Mouse (Mus musculus): ENCODE measurements around the gene Slc23a3.
A peak's percentile ranks its signal among the peaks of the same experiment; 100 is the strongest.

Slc23a3 gene

DNA sequence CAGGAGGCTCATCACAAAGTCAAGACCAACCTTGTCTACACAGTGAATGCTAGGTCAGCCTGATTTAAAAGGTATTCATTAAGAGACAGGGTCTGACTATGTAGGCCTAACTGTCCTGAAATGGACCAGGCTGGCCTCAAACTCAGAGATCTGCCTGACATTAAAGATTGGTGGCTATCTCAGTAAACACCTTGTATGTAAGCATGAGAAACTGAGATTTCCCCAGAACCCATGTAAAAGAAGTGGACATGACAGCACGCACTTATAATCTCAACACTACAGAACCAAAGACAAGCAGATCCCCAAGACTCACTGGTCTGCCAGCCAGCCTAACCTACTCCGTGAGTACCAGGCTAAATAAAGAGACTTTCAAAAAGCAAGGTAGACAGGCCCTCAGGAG lies 4.8 kb upstream of the Slc23a3 start:
- DNase-seq (ENCODE audit: low spot score): no peak

DNA sequence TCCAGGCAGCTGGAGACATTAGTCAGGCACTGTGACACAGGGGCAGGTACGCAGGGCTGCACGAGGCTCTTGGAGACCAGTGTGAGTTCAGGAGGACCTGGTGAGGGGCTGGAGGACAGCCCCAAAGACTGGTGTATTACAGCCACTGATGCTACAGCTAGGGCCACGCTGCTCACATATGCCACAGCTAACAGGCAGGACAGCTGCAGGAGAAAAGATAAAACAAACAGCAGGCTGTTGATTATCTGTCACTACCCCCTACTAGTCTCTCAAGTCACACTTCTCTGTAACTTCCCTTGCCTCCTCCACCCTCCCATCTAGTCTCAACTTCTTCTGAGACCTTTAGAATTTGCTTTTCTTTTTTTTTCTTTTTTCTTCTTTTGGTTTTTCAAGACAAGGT lies 3.0 kb upstream of the Slc23a3 start:
- no peak for DNase-seq (ENCODE audit: low spot score)

DNA sequence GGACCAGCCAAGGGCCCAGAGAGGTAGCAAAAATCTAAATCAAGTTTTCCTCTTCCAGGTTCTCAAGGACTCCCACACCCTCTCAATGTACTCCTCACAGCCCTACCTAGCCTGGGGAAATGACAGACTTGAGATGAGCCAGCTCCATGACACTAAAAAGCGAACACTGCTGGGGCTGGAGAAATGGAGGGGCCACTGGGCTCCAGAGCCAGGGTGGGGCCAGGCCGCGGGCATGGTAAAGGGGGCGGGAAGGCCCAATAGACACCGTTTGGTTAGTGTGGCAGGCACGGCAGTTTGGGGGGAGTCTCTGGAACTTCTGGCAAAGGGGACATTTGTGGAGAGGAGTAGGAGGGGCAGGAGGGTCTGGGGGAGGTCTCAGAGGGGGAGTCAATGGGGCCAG lies 2.6 kb upstream of the Slc23a3 start:
- DNase-seq (ENCODE audit: low spot score): no peak

DNA sequence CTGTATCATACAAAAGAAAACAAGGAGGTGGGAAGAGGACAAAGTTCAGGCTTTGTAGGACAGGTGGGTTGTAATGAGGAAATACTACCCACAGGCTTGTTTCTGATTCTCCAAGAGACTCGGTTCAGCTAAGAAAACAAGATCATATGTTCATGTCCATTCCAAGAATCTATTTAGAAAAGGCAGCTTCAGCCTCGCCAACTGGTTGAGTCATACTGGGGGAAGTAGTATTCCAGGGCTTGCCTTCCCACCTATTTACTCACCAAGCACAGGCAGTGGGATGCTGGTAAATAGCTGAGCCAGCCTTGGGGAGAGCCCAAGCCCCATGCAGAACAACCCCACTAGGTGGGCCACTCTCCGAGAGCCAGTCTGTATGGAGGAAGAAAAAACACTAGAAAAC lies 5.0 kb downstream of the Slc23a3 start:
- DNase-seq (ENCODE audit: low spot score): no peak

DNA sequence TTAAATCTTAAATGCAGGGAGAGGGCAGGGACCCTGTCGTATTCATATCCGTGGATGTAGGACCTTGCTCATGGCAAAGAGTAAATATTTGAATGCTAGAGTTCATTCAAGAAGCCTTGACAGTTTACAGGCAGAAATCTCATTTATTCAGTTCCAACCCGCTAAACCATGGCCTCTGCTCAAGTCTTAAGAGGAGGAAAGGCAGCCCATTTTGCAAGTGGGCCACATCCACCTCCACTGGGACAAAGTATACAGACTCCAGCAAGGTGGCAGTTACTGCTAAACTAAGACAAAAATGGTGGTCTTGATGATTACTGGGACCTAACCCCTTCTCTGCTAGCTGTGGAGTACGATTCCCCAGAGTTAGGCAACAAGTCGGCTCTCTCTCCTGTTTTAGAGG lies 8.3 kb downstream of the Slc23a3 start:
- DNase-seq (ENCODE audit: low spot score): no peak

DNA sequence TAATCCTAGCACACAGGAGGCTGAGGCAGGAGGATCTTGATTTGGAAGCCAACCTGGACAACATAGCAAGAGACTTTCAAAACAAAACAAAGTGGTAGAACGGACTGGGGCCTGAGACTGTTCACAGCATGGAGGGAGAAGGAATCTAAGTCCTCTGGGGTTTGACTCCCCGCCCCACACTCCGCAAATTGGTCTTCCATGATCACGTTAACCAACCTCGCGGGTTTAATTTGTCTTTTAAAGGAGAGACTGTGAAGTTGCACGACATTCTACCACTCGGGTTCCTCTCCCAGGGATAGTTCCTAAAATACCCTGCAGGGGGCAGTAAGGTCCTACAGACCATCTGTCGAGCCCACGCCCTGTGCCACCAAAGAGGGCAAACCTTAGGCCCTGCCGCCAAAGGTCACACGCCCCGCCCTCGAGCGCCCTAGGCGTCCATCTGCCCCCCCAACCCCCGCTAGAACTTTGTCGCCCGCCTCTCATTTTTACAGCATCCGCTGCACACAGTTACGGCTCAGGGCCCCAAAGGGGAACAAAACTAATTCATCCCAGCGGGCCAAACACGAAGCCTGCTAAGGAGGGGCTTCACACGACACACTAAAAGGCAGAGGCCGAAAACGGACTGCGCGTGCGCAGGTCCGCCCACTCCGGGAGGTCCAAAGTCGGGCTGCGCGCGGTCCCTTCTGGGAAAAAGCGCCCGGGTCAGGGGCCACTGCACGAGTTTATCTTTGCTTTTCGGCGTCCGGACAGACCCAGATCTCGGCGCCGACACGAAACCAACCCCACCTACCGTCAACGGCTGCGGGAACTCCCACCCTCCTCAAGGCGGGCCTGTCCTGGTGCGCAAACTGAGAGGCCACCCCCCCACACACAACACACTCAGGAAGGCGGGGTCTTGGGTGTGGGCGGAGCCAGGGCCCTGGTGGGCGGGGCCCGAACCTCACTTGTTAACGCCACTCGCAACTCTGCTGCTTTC lies 9.1 kb downstream of the Slc23a3 start, which contains the start of gene Nhej1:
Gene Nhej1, minus strand, starts transcription at position 855 of the 976 bp plus-strand sequence.
- DNase-seq (ENCODE audit: low spot score): peak; percentile 98

DNA sequence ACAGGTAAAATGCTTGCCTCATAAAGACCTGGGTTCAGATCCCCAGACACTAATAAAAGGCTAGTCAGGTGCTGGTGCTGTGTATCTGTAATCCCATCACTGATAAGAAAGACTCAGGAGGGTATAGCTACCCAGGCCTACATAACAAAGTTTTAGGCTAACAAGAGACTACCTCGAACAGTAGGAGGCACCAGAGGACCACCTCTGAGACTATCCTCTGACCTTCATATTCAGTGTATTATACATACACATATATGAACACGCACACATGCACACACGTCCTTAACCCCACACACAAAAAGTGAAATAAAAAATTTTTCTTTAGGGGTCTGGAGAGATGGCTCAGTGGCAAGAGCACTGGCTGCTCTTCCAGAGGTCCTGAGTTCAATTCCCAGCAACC lies 11.5 kb downstream of the Slc23a3 start:
- no peak for DNase-seq (ENCODE audit: low spot score)

All from yolk sac, embryonic 10.5 days (tissue).